Mouse (Mus musculus): ENCODE results near the gene Adamtsl5. TPM values are rescaled to one million over a fixed set of nuclear protein-coding genes. Genes with fewer than 3 reads are reported as not detected.
A peak's percentile ranks its signal among the peaks of the same experiment; 100 is the strongest.

The Adamtsl5 gene
- polyA plus RNA-seq, 1 experiment = 5.5 TPM

DNA sequence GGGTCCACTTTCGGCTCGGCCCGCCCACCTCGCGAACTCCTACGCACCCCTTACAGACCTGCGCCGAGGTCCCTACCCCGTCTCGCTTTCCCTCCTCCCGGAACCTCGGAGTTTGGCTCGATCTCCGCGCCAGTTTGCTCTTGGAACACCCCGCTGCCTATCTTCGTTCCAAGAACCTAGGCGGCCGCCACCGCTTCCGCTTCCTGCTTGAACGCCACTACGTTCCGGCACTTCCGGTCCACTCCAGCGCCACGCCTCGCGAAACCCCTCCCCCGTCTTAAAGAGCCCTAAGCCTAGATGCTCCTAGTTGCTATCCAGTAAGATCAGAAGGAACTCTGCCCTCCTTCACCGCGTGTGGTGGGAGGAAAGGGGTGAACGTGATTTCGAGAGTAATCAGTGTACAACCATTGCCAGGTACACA lies 27.9 kb downstream of the Adamtsl5 start, which contains the start of gene 2310011J03Rik:
TSS of gene 2310011J03Rik (minus strand) at position 198 of the 421 bp plus-strand sequence.
- H3K27me3 ChIP-seq (replicated peaks; ENCODE audit: control insufficient read depth, insufficient read depth, low read length) = no peaks in the 10 kb centered on the region
- H3K36me3 ChIP-seq (ENCODE audit: control insufficient read depth, insufficient read depth, low read length) = no peaks in the 10 kb centered on the region
- peak within 1 kb of the TSS; percentile 89 for H3K4me3 ChIP-seq (ENCODE audit: insufficient read depth, low read depth, low read length)
- peaks cover 7% of the 10 kb centered on the region for H3K4me1 ChIP-seq (ENCODE audit: control insufficient read depth, insufficient read depth, low read length)
- WGBS = under 1% methylated on average over 34 of the region's 34 CpGs
- TF ChIP-seq CTCF (conservative IDR thresholded peaks at IDR 0.05; ENCODE audit: insufficient read depth, insufficient read length, low read depth, low read length) (no peak), POLR2A (IDR thresholded peaks at IDR 0.05; ENCODE audit: low read depth, low read length) (peak; percentile 57)
- DNase-seq = peak; percentile 97
- H3K27ac ChIP-seq (ENCODE audit: insufficient read depth, low read depth, low read length) = peak within 1 kb of the TSS; percentile 53

- TF ChIP-seq CTCF (conservative IDR thresholded peaks at IDR 0.05; ENCODE audit: insufficient read depth, insufficient read length, low read depth, low read length) (no peak), POLR2A (IDR thresholded peaks at IDR 0.05; ENCODE audit: low read depth, low read length) (no peak)
- Histone ChIP-seq H3K4me1 (ENCODE audit: control insufficient read depth, insufficient read depth, low read length) (peaks cover 7% of the 10 kb centered on the region), H3K4me3 (ENCODE audit: insufficient read depth, low read depth, low read length) (no peak overlapping the region), H3K27ac (ENCODE audit: insufficient read depth, low read depth, low read length) (no peak overlapping the region), H3K27me3 (replicated peaks; ENCODE audit: control insufficient read depth, insufficient read depth, low read length) (no peaks in the 10 kb centered on the region), H3K36me3 (ENCODE audit: control insufficient read depth, insufficient read depth, low read length) (no peaks in the 10 kb centered on the region)
- no peak for DNase-seq
- 42% methylated on average over 10 of the region's 10 CpGs for WGBS
These were observed 31.2 kb downstream of the Adamtsl5 start for GRCm38 (mm10) chr10:80317011-80317410.

GRCm38 (mm10) chr10:80316359-80316781 lies 31.8 kb downstream of the Adamtsl5 start:
- WGBS = 31% methylated on average over 11 of the region's 11 CpGs
- H3K4me3 ChIP-seq (ENCODE audit: insufficient read depth, low read depth, low read length) = no peak overlapping the region
- no peaks in the 10 kb centered on the region for H3K36me3 ChIP-seq (ENCODE audit: control insufficient read depth, insufficient read depth, low read length)
- peaks cover 7% of the 10 kb centered on the region for H3K4me1 ChIP-seq (ENCODE audit: control insufficient read depth, insufficient read depth, low read length)
- DNase-seq = no peak
- no peaks in the 10 kb centered on the region for H3K27me3 ChIP-seq (replicated peaks; ENCODE audit: control insufficient read depth, insufficient read depth, low read length)
- no peak overlapping the region for H3K27ac ChIP-seq (ENCODE audit: insufficient read depth, low read depth, low read length)
- no peak for TF ChIP-seq POLR2A (IDR thresholded peaks at IDR 0.05; ENCODE audit: low read depth, low read length)
- TF ChIP-seq CTCF (conservative IDR thresholded peaks at IDR 0.05; ENCODE audit: insufficient read depth, insufficient read length, low read depth, low read length) = no peak

DNA sequence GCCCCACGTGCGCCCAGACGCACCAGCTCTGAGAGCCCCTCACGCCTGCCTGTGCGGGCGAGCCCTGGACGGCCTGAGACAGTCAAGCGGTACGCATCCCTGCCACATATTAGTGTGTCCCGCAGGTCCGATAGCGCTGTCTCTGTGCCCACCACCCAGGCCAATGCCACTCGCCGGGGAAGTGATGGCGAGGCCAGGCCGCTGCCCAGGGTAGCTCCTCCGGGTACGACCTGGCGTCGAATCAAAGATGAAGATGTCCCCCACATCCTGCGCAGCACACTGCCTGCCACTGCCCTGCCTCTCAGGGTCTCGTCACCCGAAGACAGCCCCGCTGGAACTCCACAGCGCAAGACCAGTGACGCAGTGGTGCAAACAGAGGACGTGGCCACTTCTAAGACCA lies 32.9 kb downstream of the Adamtsl5 start:
- Histone ChIP-seq H3K36me3 (ENCODE audit: control insufficient read depth, insufficient read depth, low read length) (no peaks in the 10 kb centered on the region), H3K27ac (ENCODE audit: insufficient read depth, low read depth, low read length) (no peak overlapping the region), H3K4me1 (ENCODE audit: control insufficient read depth, insufficient read depth, low read length) (peaks cover 4% of the 10 kb centered on the region; the same call in 1 of the 2 replicates), H3K4me3 (ENCODE audit: insufficient read depth, low read depth, low read length) (no peak overlapping the region), H3K27me3 (replicated peaks; ENCODE audit: control insufficient read depth, insufficient read depth, low read length) (no peaks in the 10 kb centered on the region)
- TF ChIP-seq POLR2A (IDR thresholded peaks at IDR 0.05; ENCODE audit: low read depth, low read length) (no peak), CTCF (conservative IDR thresholded peaks at IDR 0.05; ENCODE audit: insufficient read depth, insufficient read length, low read depth, low read length) (no peak)
- no peak for DNase-seq
- WGBS = 33% methylated on average over 27 of the region's 27 CpGs

DNA sequence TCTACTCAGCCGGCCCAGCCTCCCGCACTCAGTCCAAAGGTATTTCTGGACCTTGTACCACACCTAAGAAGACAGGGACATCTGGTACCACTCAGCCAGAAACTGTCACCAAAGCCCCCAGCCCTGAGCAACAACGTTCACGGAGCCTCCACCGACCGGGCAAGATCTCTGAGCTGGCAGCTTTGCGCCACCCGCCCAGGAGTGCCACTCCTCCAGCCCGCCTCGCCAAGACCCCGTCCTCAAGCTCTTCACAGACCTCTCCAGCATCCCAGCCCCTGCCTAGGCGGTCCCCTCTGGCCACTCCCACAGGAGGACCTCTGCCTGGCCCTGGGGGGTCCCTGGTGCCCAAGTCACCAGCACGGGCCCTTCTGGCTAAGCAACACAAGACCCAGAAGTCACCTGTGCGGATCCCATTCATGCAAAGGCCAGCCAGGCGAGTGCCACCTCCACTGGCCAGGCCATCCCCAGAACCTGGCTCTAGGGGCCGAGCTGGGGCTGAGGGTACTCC lies 33.7 kb downstream of the Adamtsl5 start:
- 40% methylated on average over 16 of the region's 16 CpGs for WGBS
- Histone ChIP-seq H3K4me1 (ENCODE audit: control insufficient read depth, insufficient read depth, low read length) (peaks cover 3% of the 10 kb centered on the region; the same call in 1 of the 2 replicates), H3K27ac (ENCODE audit: insufficient read depth, low read depth, low read length) (no peak overlapping the region), H3K4me3 (ENCODE audit: insufficient read depth, low read depth, low read length) (no peak overlapping the region), H3K27me3 (replicated peaks; ENCODE audit: control insufficient read depth, insufficient read depth, low read length) (no peaks in the 10 kb centered on the region), H3K36me3 (ENCODE audit: control insufficient read depth, insufficient read depth, low read length) (no peaks in the 10 kb centered on the region)
- DNase-seq = no peak
- TF ChIP-seq CTCF (conservative IDR thresholded peaks at IDR 0.05; ENCODE audit: insufficient read depth, insufficient read length, low read depth, low read length) = no peak
- TF ChIP-seq POLR2A (IDR thresholded peaks at IDR 0.05; ENCODE audit: low read depth, low read length) = no peak

GRCm38 (mm10) chr10:80313627-80314201 lies 34.5 kb downstream of the Adamtsl5 start:
- 41% methylated on average over 20 of the region's 20 CpGs for WGBS
- Histone ChIP-seq H3K36me3 (ENCODE audit: control insufficient read depth, insufficient read depth, low read length) (no peaks in the 10 kb centered on the region), H3K4me1 (ENCODE audit: control insufficient read depth, insufficient read depth, low read length) (no peaks in the 10 kb centered on the region), H3K4me3 (ENCODE audit: insufficient read depth, low read depth, low read length) (no peak overlapping the region), H3K27ac (ENCODE audit: insufficient read depth, low read depth, low read length) (no peak overlapping the region), H3K27me3 (replicated peaks; ENCODE audit: control insufficient read depth, insufficient read depth, low read length) (no peaks in the 10 kb centered on the region)
- DNase-seq = no peak
- TF ChIP-seq POLR2A (IDR thresholded peaks at IDR 0.05; ENCODE audit: low read depth, low read length) = no peak
- no peak for TF ChIP-seq CTCF (conservative IDR thresholded peaks at IDR 0.05; ENCODE audit: insufficient read depth, insufficient read length, low read depth, low read length)

GRCm38 (mm10) chr10:80312586-80313504 lies 35.4 kb downstream of the Adamtsl5 start:
- Histone ChIP-seq H3K4me3 (ENCODE audit: insufficient read depth, low read depth, low read length) (no peak overlapping the region), H3K4me1 (ENCODE audit: control insufficient read depth, insufficient read depth, low read length) (no peaks in the 10 kb centered on the region), H3K27ac (ENCODE audit: insufficient read depth, low read depth, low read length) (no peak overlapping the region), H3K27me3 (replicated peaks; ENCODE audit: control insufficient read depth, insufficient read depth, low read length) (no peaks in the 10 kb centered on the region), H3K36me3 (ENCODE audit: control insufficient read depth, insufficient read depth, low read length) (no peaks in the 10 kb centered on the region)
- TF ChIP-seq CTCF (conservative IDR thresholded peaks at IDR 0.05; ENCODE audit: insufficient read depth, insufficient read length, low read depth, low read length) (no peak), POLR2A (IDR thresholded peaks at IDR 0.05; ENCODE audit: low read depth, low read length) (no peak)
- peak; percentile 23 for DNase-seq
- WGBS = 54% methylated on average over 54 of the region's 54 CpGs

Data from kidney, adult 2 months (tissue).